Mouse (Mus musculus) layer of hippocampus, postnatal 10 days (tissue): ENCODE measurements around the gene Gal3st2b. TPM values are rescaled to one million over a fixed set of nuclear protein-coding genes. Genes with fewer than 3 reads are reported as not detected.
A peak's percentile ranks its signal among the peaks of the same experiment; 100 is the strongest.
"Not testable (repeated sequence)": the region's sequence is repeated elsewhere in the genome, so short reads cannot be mapped to it uniquely, and the experiment has no call there.

Source experiments
- DNase-seq, 2 experiments: peaks; one replicate each; pipeline ENCODE4 v3.0.0; 2021; ENCODE audit warnings: low spot score in 2 of 2
- total RNA-seq, 2 experiments: library from RNA; stranded (reverse); gene quantifications; 2 replicates each; pipeline ENCODE4 v1.2.3; 2021

Gal3st2b gene
- total RNA-seq, 2 experiments from 2014 or later, result 0.71 to 1.0 TPM

DNA sequence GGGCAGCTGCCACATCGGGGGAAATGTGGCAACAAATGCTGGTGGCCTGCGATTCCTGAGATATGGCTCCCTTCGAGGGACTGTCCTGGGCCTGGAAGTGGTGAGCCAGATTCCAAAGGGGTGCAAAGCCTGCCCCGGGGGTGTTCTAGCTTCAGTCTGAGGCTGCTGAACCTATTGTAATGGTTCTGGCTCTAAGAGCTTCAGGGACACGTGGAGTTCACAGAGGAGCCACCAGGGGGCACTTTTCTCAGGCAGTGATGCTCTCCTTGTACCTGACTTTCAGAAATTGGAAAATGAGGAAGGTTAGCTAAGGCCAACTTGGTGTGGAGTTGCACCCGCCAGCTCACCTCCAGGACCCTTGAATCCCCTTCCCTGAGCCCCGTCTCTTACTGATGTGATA is 60.2 kb downstream of the Gal3st2b start:
- DNase-seq, result not testable (repeated sequence)

GRCm38 (mm10) chr1:93980932-93981331 is 62.8 kb downstream of the Gal3st2b start:
- DNase-seq, result not testable (repeated sequence)

DNA sequence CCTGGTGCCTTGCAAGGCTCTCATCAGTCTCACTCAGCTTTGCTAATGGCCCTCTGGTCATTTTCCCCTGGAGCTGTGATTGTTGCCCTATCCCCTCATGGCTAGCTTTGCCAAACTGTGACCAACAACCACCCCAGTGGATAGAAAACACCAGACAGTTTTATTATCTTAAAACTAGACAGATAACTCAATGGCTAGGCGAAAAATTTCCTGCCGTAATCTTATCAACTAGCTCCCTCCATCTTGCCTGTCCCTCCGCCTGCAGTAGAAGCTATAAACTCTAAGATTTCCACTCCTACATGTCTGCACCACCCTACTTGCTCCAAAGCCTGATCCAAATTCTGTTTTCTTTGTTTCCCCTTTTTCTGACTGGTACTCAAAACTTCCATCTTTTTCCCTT is 68.1 kb downstream of the Gal3st2b start:
- no peak for DNase-seq

- DNase-seq, result no peak
These were observed 70.7 kb downstream of the Gal3st2b start for GRCm38 (mm10) chr1:93988786-93989185.

DNA sequence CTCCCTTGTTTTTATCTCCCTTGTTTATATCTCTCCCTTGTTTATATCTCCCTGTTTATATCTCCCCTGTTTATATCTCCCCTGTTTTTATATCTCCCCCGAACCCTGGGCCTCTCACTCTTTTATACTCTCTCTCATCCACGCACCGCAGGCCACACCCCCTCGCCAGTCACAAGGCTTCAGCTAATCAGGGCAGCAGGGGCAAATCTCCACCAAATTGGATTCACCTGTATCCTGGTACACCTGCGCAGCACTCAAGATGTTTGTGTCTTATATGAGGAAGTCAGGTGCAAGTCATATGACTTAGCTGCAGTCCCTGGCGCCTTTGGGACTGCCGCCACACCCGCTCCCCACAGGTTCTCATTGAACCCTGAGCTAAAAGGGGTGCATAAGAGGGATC is 72.1 kb downstream of the Gal3st2b start, which contains the start of gene Gal3st2c:
Gene Gal3st2c, plus strand, starts transcription at position 301 of the 400 bp plus-strand sequence.
- DNase-seq, result not testable (repeated sequence)

DNA sequence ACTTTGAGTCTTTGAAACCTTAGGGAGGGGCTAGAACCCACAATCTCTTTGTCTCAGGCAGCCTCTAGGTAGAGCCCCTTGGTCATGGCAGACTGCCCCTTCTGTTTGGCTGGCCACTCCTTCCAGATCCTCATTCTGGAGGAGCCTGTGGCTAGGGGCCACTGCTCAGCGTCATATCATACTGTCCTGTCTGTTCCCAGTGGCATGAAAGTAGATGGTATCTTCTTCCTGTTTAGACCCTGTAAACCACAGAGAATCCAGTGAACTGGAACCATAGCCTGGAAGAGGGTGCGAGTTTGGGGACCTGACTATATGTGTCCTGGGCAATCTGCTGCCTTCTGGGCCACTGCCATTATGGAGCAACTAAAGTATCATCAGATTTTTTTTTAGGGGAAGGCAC is 73.0 kb downstream of the Gal3st2b start:
- peak in 1 of 2 experiments; percentile 9 for DNase-seq

DNA sequence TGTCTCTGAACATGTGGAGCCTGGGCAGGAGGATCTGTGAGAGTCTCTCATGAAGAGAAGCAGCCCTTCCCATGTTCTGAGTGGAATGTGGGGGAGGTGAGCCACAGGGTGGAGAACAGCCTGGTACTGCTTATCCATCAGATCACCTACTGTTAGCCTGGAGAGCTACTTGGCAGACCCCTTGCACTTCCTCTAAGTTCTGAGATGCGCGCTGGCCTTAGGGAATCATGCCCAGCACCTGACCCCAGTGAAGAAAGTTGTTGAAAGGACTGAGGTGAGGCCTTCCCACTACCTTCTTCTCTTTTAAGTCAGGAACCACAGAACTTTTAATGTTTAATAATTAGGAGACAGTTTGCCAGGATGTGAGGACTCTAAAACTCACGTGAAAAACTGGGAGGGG is 73.4 kb downstream of the Gal3st2b start:
- peak in 1 of 2 experiments; percentile 13 for DNase-seq

Other genes starting within 250 kb of the Gal3st2b start
- gene Bok, start 232.7 kb upstream of the Gal3st2b start, total RNA-seq, result 10 to 100 TPM; 60.4 to 63.3 TPM
- 10 to 100 TPM; 67.2 to 69.7 TPM for gene Atg4b, start 166.8 kb upstream of the Gal3st2b start, total RNA-seq
- gene Thap4, start 163.4 kb upstream of the Gal3st2b start, total RNA-seq, result 10 to 100 TPM; 31.5 to 32.8 TPM
- 10 to 100 TPM; 65.9 to 69.4 TPM for gene Dtymk, start 116.4 kb upstream of the Gal3st2b start, total RNA-seq
- gene Ing5, start 114.3 kb upstream of the Gal3st2b start, total RNA-seq, result 10 to 100 TPM; 10.4 to 11.2 TPM
- 10 to 100 TPM; 12.9 to 15.4 TPM for gene D2hgdh, start 93.4 kb upstream of the Gal3st2b start, total RNA-seq
- under 1 TPM in 1 of 2 experiments, not detected in 1; 0.54 TPM for gene Gal3st2, start 57.0 kb upstream of the Gal3st2b start, total RNA-seq
- under 1 TPM; 0.05 to 0.07 TPM for gene Gal3st2c, start 72.2 kb downstream of the Gal3st2b start, total RNA-seq
- 10 to 100 TPM; 13.2 to 14.0 TPM for gene Neu4, start 102.1 kb downstream of the Gal3st2b start, total RNA-seq
- under 1 TPM; 0.18 to 0.30 TPM for gene Pdcd1, start 134.2 kb downstream of the Gal3st2b start, total RNA-seq